Mouse (Mus musculus) lung, postnatal 25 days (tissue): ENCODE measurements around the gene Traf3ip2.

Experiments used
- DNase-seq: peaks from one replicate; pipeline ENCODE4 v3.0.0; 2022; ENCODE audit warnings: low spot score

The Traf3ip2 gene

GRCm38 (mm10) chr10:39601068-39601467 lies 11.7 kb upstream of the Traf3ip2 start:
- DNase-seq, result no peak

- DNase-seq, result no peak
Measured at GRCm38 (mm10) chr10:39606434-39606833, 6.3 kb upstream of the Traf3ip2 start.

GRCm38 (mm10) chr10:39611234-39611633 lies 1.5 kb upstream of the Traf3ip2 start:
- peak; percentile 38 for DNase-seq

- DNase-seq, result no peak
Measured at GRCm38 (mm10) chr10:39612131-39612530, 603 bp upstream of the Traf3ip2 start.

GRCm38 (mm10) chr10:39612989-39613831 lies 476 bp downstream of the Traf3ip2 start:
- DNase-seq, result peak; percentile 80

- peak; percentile 47 for DNase-seq
Measured at GRCm38 (mm10) chr10:39613973-39614372, 1.2 kb downstream of the Traf3ip2 start.

- DNase-seq, result peak; percentile 73
Measured at GRCm38 (mm10) chr10:39614676-39615075, 1.9 kb downstream of the Traf3ip2 start.

- DNase-seq, result no peak
Measured at GRCm38 (mm10) chr10:39615531-39616229, 2.9 kb downstream of the Traf3ip2 start.

- no peak for DNase-seq
Measured at GRCm38 (mm10) chr10:39616230-39616590, 3.5 kb downstream of the Traf3ip2 start.

GRCm38 (mm10) chr10:39616626-39617025 lies 3.9 kb downstream of the Traf3ip2 start:
- no peak for DNase-seq

GRCm38 (mm10) chr10:39618431-39618830 lies 5.7 kb downstream of the Traf3ip2 start:
- DNase-seq, result no peak

- no peak for DNase-seq
Measured at GRCm38 (mm10) chr10:39620626-39621025, 7.9 kb downstream of the Traf3ip2 start.

GRCm38 (mm10) chr10:39623806-39624205 lies 11.1 kb downstream of the Traf3ip2 start:
- no peak for DNase-seq

- DNase-seq, result peak; percentile 50
Measured at GRCm38 (mm10) chr10:39624837-39625625, 12.3 kb downstream of the Traf3ip2 start.

- peak; percentile 31 for DNase-seq
Measured at GRCm38 (mm10) chr10:39625626-39626260, 13.0 kb downstream of the Traf3ip2 start.

GRCm38 (mm10) chr10:39626376-39626775 lies 13.6 kb downstream of the Traf3ip2 start:
- no peak for DNase-seq

GRCm38 (mm10) chr10:39628799-39629517 lies 16.2 kb downstream of the Traf3ip2 start:
- no peak for DNase-seq

GRCm38 (mm10) chr10:39629746-39630552 lies 17.2 kb downstream of the Traf3ip2 start:
- DNase-seq, result peak; percentile 67

- no peak for DNase-seq
Measured at GRCm38 (mm10) chr10:39630811-39631210, 18.1 kb downstream of the Traf3ip2 start.

GRCm38 (mm10) chr10:39631627-39632026 lies 18.9 kb downstream of the Traf3ip2 start:
- no peak for DNase-seq
